Mouse (Mus musculus) inflammation-experienced regulatory T-cells, adult 16 weeks (primary cell): ENCODE results near the gene St14. TPM values are rescaled to one million over a fixed set of nuclear protein-coding genes. Genes with fewer than 3 reads are reported as not detected.

ENCODE experiments used
- polyA plus RNA-seq: library from polyadenylated mRNA; unstranded; fragments of 100-300 nt; shearing (Covaris generic); gene quantifications from one replicate; pipeline ENCODE4 v1.2.1, GENCODE M21; 2017

The St14 gene
- 24.9 TPM for polyA plus RNA-seq

DNA sequence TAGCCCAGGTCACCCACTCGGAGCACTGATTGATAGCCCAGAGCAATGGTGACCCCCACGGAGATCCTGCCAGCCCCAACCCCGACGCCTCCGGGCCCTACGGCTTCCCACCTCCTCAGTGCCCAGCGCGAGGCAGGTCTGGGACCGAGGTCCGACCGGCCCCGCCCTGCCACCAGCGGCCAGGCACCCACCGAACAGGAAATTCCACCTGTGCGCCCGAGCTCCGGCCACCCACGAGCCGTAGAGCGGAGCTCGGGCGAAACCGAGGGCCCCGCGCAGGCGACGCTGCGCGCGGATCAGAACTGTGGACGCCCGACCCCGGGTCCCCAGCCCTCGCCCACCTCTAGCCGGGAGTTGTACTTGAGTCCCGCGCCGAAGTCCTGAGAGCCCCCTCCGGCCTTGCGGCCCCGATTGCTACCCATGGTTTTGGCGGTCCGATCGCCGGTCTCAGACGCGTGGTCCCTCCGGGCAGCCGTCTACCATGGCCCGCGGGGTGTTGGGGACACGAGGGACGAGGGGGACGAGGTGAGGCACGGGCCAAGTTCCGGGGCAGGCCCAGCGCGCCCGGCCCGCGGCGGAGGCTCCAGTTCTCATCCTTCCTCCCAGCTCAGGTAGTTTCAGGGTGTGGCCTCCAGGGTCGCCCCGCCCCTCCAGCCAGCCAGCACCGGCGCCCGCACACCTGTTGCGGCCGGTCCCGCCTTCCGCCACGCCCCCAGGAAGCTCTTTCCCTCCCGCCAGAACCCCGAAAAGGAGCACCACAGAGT, at the start of gene St14:
TSS of gene St14 (minus strand) at position 649 of the 764 bp plus-strand sequence.

Other genes with a start within 250 kb of the St14 start
- not detected for gene Adamts15, start 209.4 kb downstream of the St14 start, polyA plus RNA-seq
- gene Adamts8, start 189.3 kb downstream of the St14 start, polyA plus RNA-seq: 0.11 TPM
- gene Zbtb44, start 101.2 kb downstream of the St14 start, polyA plus RNA-seq: 16.6 TPM
- gene Aplp2, start 80.0 kb upstream of the St14 start, polyA plus RNA-seq: 176 TPM
- 18.4 TPM for gene Prdm10, start 148.7 kb upstream of the St14 start, polyA plus RNA-seq